Mouse (Mus musculus): ENCODE data around the gene Ccdc88c.

- TF ChIP-seq CTCF (IDR thresholded peaks at IDR 0.05; ENCODE audit: control insufficient read depth, insufficient read depth, insufficient read length) (no peak), MAX (IDR thresholded peaks at IDR 0.05) (no peak), USF1 (IDR thresholded peaks at IDR 0.05; ENCODE audit: low read depth) (no peak), MYOD1 (IDR thresholded peaks at IDR 0.05; ENCODE audit: control insufficient read depth, insufficient read length, low read depth) (no peak), MYOG (IDR thresholded peaks at IDR 0.05; ENCODE audit: control insufficient read depth, extremely low read depth, insufficient read length) (no peak), CEBPB (IDR thresholded peaks at IDR 0.05; ENCODE audit: low read depth) (no peak)
Observed at GRCm38 (mm10) chr12:101074821-101075429, 46.1 kb upstream of the Ccdc88c start.

All from C2C12 (cell line).